Mouse (Mus musculus): ENCODE data around the gene Tnrc18.

DNA sequence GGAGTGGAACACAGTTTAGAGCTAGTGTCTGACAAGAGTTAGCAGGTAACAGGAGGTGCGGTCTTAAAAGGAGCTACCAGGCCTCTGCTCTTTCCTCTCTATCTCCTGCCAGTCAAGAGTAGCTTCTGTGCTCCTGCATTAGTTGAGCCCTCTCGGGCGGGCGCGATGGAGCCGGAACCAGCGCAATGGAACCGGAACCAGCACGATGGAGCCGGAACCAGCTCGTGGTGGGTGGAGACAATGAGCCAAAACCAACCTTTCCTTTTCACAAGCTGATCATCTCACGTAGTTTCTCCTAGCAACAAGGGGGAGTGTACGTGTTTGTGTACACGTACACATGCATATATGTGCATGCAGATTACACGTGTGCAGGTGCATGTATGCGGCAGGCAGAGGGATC, 89.2 kb downstream of the Tnrc18 start:
- TF ChIP-seq CTCF (IDR thresholded peaks at IDR 0.05; ENCODE audit: control insufficient read depth, insufficient read depth, low read length) (no peak), POLR2A (IDR thresholded peaks at IDR 0.05; ENCODE audit: borderline replicate concordance, control insufficient read depth, low read depth, low read length) (no peak)

Data from bone marrow, adult 2 months (tissue).